Comparison of ENCODE assay signal across 13 mouse cellular contexts in the genomic region with DNA sequence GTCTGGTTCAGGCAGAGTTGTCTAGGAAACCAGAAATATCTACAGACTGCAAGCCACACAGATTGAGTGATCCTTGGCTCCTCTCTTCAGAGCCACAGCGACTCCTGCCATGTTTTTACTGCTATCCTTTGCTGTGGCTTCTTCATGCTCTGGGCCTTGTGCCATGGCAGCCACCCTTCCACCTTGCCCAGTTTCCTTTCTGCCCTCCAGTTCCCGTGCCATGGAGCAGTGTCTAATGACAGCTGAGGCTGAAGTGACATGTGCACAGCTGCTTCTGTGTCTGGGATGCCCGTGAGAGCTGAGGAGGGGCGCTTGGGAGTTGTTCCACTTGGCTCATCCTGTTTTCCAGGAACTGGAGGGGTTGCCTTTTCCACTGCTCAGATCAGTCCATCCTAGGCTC.
"Had no signal": no experiment of that assay in that cellular context is flagged by ENCODE, and none has a peak within 500 bp of the region (broad histone marks: within the 10 kb centered on the region; RNA-seq: fewer than 3 reads in every experiment).

No protein-coding gene starts in this region.

- H3K9me3 ChIP-seq: limb, embryonic 10.5 days; liver, embryonic 12.5 days; midbrain, embryonic 12.5 days; neural tube, embryonic 13.5 days had no signal

- H3K36me3 ChIP-seq: limb, embryonic 10.5 days; liver, embryonic 12.5 days; midbrain, embryonic 12.5 days; neural tube, embryonic 13.5 days had no signal

- H3K4me1 ChIP-seq: limb, embryonic 10.5 days; midbrain, embryonic 12.5 days had no signal

- H3K27me3 ChIP-seq: midbrain, embryonic 12.5 days; neural tube, embryonic 13.5 days had no signal

- H3K27ac ChIP-seq: limb, embryonic 10.5 days; liver, embryonic 12.5 days; midbrain, embryonic 12.5 days; neural tube, embryonic 13.5 days had no signal

- ATAC-seq: liver, embryonic 12.5 days; midbrain, embryonic 16.5 days had no signal

- H3K9ac ChIP-seq: liver, embryonic 12.5 days; lung, embryonic 14.5 days; midbrain, embryonic 12.5 days; neural tube, embryonic 13.5 days had no signal

- H3K4me3 ChIP-seq: limb, embryonic 10.5 days; liver, embryonic 12.5 days; midbrain, embryonic 12.5 days; neural tube, embryonic 13.5 days had no signal

- DNase-seq: kidney, postnatal 25 days; layer of hippocampus, adult 9-11 months; retina, postnatal 1 day; right cerebral cortex, postnatal 4 days; spleen, adult 18-20 months; thymus, adult 18-20 months; thymus, postnatal 14 days had no signal

- H3K4me2 ChIP-seq: liver, embryonic 12.5 days; lung, embryonic 14.5 days; midbrain, embryonic 12.5 days; neural tube, embryonic 13.5 days had no signal
